In genomic region chr11:53350291-53351223, GRCm38 (mm10) we compare ENCODE assay signal across 1 mouse cellular context.
TF ChIP-seq lines count a peak whose summit lies in the region.

Gene Aff4, plus strand, starts transcription at chr11:53350833.

TF ChIP-seq in CH12.LX, 34 proteins besides CTCF, POLR2A, EP300 and RAD21 (continued from another document):
- TF ChIP-seq UBTF (IDR thresholded peaks at IDR 0.05; ENCODE audit: low read depth, low read length) (peak; percentile 79; the same call in 1 of the 2 replicates), NRF1 (IDR thresholded peaks at IDR 0.05; ENCODE audit: low read depth, low read length) (peak; percentile 70), ZNF384 (IDR thresholded peaks at IDR 0.05; ENCODE audit: low read depth, low read length) (no peak), MXI1 (IDR thresholded peaks at IDR 0.05; ENCODE audit: low read depth, low read length) (peak; percentile 92), MYC (IDR thresholded peaks at IDR 0.05; ENCODE audit: low read depth, low read length) (no peak), ZKSCAN1 (IDR thresholded peaks at IDR 0.05; ENCODE audit: borderline replicate concordance, low read depth, low read length) (no peak), MAX (IDR thresholded peaks at IDR 0.05; ENCODE audit: low read length) (peak; percentile 96), ZC3H11A (IDR thresholded peaks at IDR 0.05; ENCODE audit: low read depth, low read length) (no peak), E2F4 (IDR thresholded peaks at IDR 0.05; ENCODE audit: insufficient replicate concordance, low read depth, low read length) (no peak), PAX5 (IDR thresholded peaks at IDR 0.05; ENCODE audit: low read length) (no peak), JUND (conservative IDR thresholded peaks at IDR 0.05; ENCODE audit: low read depth, low read length) (no peak), CHD2 (IDR thresholded peaks at IDR 0.05; ENCODE audit: low read length) (0 out of 2 replicates have a peak, but pooled peaks have one; percentile 12), TBP (conservative IDR thresholded peaks at IDR 0.05; ENCODE audit: low read depth, low read length) (no peak), USF2 (conservative IDR thresholded peaks at IDR 0.05; ENCODE audit: low read depth, low read length) (peak; percentile 93), ZMIZ1 (IDR thresholded peaks at IDR 0.05; ENCODE audit: low read depth, low read length) (peak; percentile 97), MEF2A (IDR thresholded peaks at IDR 0.05; ENCODE audit: borderline replicate concordance, low read depth, low read length) (peak; percentile 12; the same call in 1 of the 2 replicates), TCF12 (IDR thresholded peaks at IDR 0.05; ENCODE audit: low read depth, low read length) (peak; percentile 61), SMC3 (IDR thresholded peaks at IDR 0.05; ENCODE audit: low read depth, low read length) (no peak), KAT2A (IDR thresholded peaks at IDR 0.05; ENCODE audit: insufficient replicate concordance, low read length) (no peak), CHD1 (IDR thresholded peaks at IDR 0.05; ENCODE audit: low read depth, low read length) (no peak), RCOR1 (conservative IDR thresholded peaks at IDR 0.05; ENCODE audit: low read depth, low read length) (peak; percentile 61; the same call in 1 of the 2 replicates)
